Mouse (Mus musculus) kidney, adult 2 months (tissue): ENCODE results near the gene Mvk.

Source experiments
- CTCF ChIP-seq: fragments of 200-500 bp; conservative IDR thresholded peaks from 2 replicates; pipeline ENCODE4 v1.5.1; 2011; ENCODE audit warnings: low read depth, mild to moderate bottlenecking, control low read depth, low read length, moderate library complexity, mixed read lengths; ENCODE audit not compliant: insufficient read depth, insufficient read length
- POLR2A ChIP-seq: fragments of 200-500 bp; IDR thresholded peaks from one replicate; pipeline ENCODE4 v1.6.1; 2011; ENCODE audit warnings: low read depth, low read length, control low read depth

DNA sequence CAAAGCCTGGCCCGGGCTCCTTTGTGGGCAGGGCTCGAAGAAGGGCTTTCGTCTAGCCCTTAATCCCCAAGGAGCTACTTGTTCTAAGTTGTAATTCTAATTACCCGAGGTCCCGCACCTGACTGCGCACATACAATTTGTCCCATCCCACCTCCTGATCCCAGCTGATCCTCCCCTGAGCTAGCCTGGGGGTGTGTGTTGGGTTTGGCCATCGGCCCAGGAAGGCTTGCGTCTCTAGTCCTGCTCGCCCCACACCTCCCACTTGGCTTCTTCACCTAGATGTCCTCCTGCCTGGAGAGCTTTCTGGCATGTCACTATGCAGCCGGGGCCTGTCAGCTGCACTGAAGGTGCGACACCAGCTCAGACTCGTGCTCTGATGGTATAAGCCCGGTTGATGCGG is 8.5 kb upstream of the Mvk start:
- TF ChIP-seq CTCF (no peak), POLR2A (no peak)
